Mouse (Mus musculus) hindbrain, embryonic 10.5 days (tissue): Measurements from ENCODE around the gene Zcchc2. TPM values are rescaled to one million over a fixed set of nuclear protein-coding genes. Genes with fewer than 3 reads are reported as not detected.
A peak's percentile ranks its signal among the peaks of the same experiment; 100 is the strongest.

Experiments
- DNase-seq: peaks from one replicate; pipeline ENCODE4 v3.0.0-alpha.2; 2017; ENCODE audit warnings: low spot score
- H3K27ac ChIP-seq: fragments of 300-500 bp; sonication (generic); 2 replicates; pipeline ENCODE4 v1.5.1; 2016; ENCODE audit warnings: mild to moderate bottlenecking, moderate library complexity
- H3K27me3 ChIP-seq: fragments of 300-500 bp; sonication (generic); 2 replicates; pipeline ENCODE4 v1.6.1; 2016; ENCODE audit warnings: mild to moderate bottlenecking; ENCODE audit not compliant: poor library complexity, insufficient read depth, severe bottlenecking
- H3K36me3 ChIP-seq: fragments of 300-500 bp; sonication (generic); 2 replicates; pipeline ENCODE4 v1.6.1; 2016; ENCODE audit warnings: mild to moderate bottlenecking, moderate library complexity
- H3K4me1 ChIP-seq: fragments of 300-500 bp; sonication (generic); replicated peaks from 2 replicates; pipeline ENCODE4 v1.6.1; 2016; ENCODE audit warnings: mild to moderate bottlenecking
- H3K4me3 ChIP-seq: fragments of 300-500 bp; sonication (generic); 2 replicates; pipeline ENCODE4 v1.5.1; 2016; ENCODE audit warnings: mild to moderate bottlenecking, moderate library complexity
- H3K9me3 ChIP-seq: fragments of 300-500 bp; sonication (generic); 2 replicates; pipeline ENCODE4 v1.6.1; 2016; ENCODE audit warnings: mild to moderate bottlenecking, moderate library complexity
- WGBS: fragments of 180-500 bp; shearing (Covaris S2); methylation state at CpG from one replicate; pipeline ENCODE4 v1.1.7; 2016; 5-methylcytosine and 5-hydroxymethylcytosine counted together
- polyA plus RNA-seq: library from polyadenylated mRNA; unstranded; fragments of >200 nt; fragmentation: Nextera tagmentation; extraction: Ambion mirVana; gene quantifications from 2 replicates; pipeline ENCODE4 v1.2.1, GENCODE M21; 2016

Gene Zcchc2
- polyA plus RNA-seq, 1 experiment from 2014 or later: 1.4 TPM

- peak; percentile 79 for DNase-seq
- Histone ChIP-seq H3K4me3 (peak overlapping the region; percentile 29; the same call in 1 of the 2 replicates), H3K9me3 (no peaks in the 10 kb centered on the region), H3K4me1 (peaks cover 12% of the 10 kb centered on the region), H3K27me3 (no peaks in the 10 kb centered on the region), H3K36me3 (no peaks in the 10 kb centered on the region), H3K27ac (peak overlapping the region; percentile 53)
- 11% methylated on average over 9 of the region's 9 CpGs for WGBS
Observed at GRCm38 (mm10) chr1:106071237-106072070, 81.2 kb downstream of the Zcchc2 start.

GRCm38 (mm10) chr1:106072071-106072440 lies 81.8 kb downstream of the Zcchc2 start:
- 2% methylated on average over 10 of the region's 10 CpGs for WGBS
- Histone ChIP-seq H3K4me1 (peaks cover 12% of the 10 kb centered on the region), H3K36me3 (no peaks in the 10 kb centered on the region), H3K27me3 (no peaks in the 10 kb centered on the region), H3K4me3 (peak overlapping the region; percentile 29; the same call in 1 of the 2 replicates), H3K27ac (peak overlapping the region; percentile 53), H3K9me3 (no peaks in the 10 kb centered on the region)
- peak; percentile 37 for DNase-seq

- Histone ChIP-seq H3K4me3 (no peak overlapping the region), H3K36me3 (no peaks in the 10 kb centered on the region), H3K9me3 (no peaks in the 10 kb centered on the region), H3K27ac (no peak overlapping the region), H3K4me1 (peaks cover 9% of the 10 kb centered on the region), H3K27me3 (no peaks in the 10 kb centered on the region)
- WGBS: 82% methylated on average over 7 of the region's 7 CpGs
- DNase-seq: no peak
Observed at GRCm38 (mm10) chr1:106073166-106073565, 83.0 kb downstream of the Zcchc2 start.

GRCm38 (mm10) chr1:106074141-106074540 lies 83.9 kb downstream of the Zcchc2 start:
- Histone ChIP-seq H3K4me3 (no peak overlapping the region), H3K27ac (no peak overlapping the region), H3K36me3 (no peaks in the 10 kb centered on the region), H3K4me1 (peaks cover 9% of the 10 kb centered on the region), H3K27me3 (no peaks in the 10 kb centered on the region), H3K9me3 (no peaks in the 10 kb centered on the region)
- 79% methylated on average over 7 of the region's 7 CpGs for WGBS
- DNase-seq: no peak

GRCm38 (mm10) chr1:106074656-106075055 lies 84.5 kb downstream of the Zcchc2 start:
- Histone ChIP-seq H3K9me3 (no peaks in the 10 kb centered on the region), H3K27ac (no peak overlapping the region), H3K27me3 (no peaks in the 10 kb centered on the region), H3K4me3 (no peak overlapping the region), H3K36me3 (no peaks in the 10 kb centered on the region), H3K4me1 (peaks cover 9% of the 10 kb centered on the region)
- WGBS: 90% methylated on average over 5 of the region's 5 CpGs
- DNase-seq: no peak

- 87% methylated on average over 3 of the region's 3 CpGs for WGBS
- no peak for DNase-seq
- Histone ChIP-seq H3K9me3 (no peaks in the 10 kb centered on the region), H3K27ac (no peak overlapping the region), H3K4me1 (peaks cover 6% of the 10 kb centered on the region), H3K4me3 (no peak overlapping the region), H3K36me3 (no peaks in the 10 kb centered on the region), H3K27me3 (no peaks in the 10 kb centered on the region)
Observed at GRCm38 (mm10) chr1:106076641-106077040, 86.4 kb downstream of the Zcchc2 start.

GRCm38 (mm10) chr1:106077166-106077565 lies 87.0 kb downstream of the Zcchc2 start:
- H3K4me1 ChIP-seq: peaks cover under 1% of the 10 kb centered on the region
- no peak for DNase-seq
- H3K36me3 ChIP-seq: no peaks in the 10 kb centered on the region
- no peak overlapping the region for H3K27ac ChIP-seq
- 87% methylated on average over 3 of the region's 3 CpGs for WGBS
- H3K27me3 ChIP-seq: no peaks in the 10 kb centered on the region
- H3K4me3 ChIP-seq: no peak overlapping the region
- H3K9me3 ChIP-seq: no peaks in the 10 kb centered on the region

Other genes starting within 250 kb of the Zcchc2 start
- 0.27 and 0.34 TPM in 2 replicates for gene Tnfrsf11a, start 209.7 kb upstream of the Zcchc2 start, polyA plus RNA-seq
- 4.8 and 6.8 TPM in 2 replicates for gene Phlpp1, start 181.3 kb downstream of the Zcchc2 start, polyA plus RNA-seq